Mouse (Mus musculus) ovary, postnatal 10 days (tissue): ENCODE results near the gene Oprd1.
A peak's percentile ranks its signal among the peaks of the same experiment; 100 is the strongest.

ENCODE experiments used
- DNase-seq: peaks from one replicate; pipeline ENCODE4 v3.0.0; 2022; ENCODE audit warnings: low spot score

Oprd1 gene

DNA sequence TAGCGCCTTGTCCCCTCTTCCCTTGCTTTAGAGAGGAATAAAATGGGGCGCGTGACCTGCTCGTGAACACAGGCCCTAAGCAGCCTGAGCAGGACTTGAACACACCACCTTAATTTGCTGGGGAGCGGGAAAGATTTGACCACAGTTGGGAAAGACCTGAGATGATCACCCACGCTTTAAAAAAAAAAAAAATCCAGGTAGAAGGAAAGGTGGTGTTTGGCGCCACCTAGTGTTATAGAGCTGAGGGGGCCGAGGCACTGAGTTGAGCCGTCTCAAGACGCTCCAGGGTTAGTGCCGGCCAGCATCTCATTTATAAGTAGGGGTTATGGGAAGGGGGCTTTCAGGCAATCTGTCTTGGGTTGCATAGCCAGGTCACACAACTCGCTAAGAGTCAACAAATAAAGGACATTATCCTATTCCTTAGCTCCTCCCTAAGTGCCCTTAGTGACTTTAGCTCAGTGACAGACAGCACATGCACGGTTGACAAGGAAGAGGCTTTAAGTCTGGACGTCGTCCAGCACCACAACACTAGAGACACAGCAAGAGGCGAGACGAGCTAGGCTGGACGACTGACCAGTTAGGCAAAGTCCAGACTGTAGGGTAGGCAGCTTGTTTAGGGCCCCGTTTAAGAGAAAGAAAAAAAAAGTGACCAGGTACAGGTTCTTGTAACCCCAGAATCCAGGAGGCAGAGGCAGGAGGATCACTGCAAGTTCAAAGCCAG is 64.6 kb downstream of the Oprd1 start:
- DNase-seq: peak; percentile 41

GRCm38 (mm10) chr4:132078296-132078714 is 66.0 kb downstream of the Oprd1 start:
- no peak for DNase-seq

GRCm38 (mm10) chr4:132077445-132077844 is 66.8 kb downstream of the Oprd1 start:
- no peak for DNase-seq

DNA sequence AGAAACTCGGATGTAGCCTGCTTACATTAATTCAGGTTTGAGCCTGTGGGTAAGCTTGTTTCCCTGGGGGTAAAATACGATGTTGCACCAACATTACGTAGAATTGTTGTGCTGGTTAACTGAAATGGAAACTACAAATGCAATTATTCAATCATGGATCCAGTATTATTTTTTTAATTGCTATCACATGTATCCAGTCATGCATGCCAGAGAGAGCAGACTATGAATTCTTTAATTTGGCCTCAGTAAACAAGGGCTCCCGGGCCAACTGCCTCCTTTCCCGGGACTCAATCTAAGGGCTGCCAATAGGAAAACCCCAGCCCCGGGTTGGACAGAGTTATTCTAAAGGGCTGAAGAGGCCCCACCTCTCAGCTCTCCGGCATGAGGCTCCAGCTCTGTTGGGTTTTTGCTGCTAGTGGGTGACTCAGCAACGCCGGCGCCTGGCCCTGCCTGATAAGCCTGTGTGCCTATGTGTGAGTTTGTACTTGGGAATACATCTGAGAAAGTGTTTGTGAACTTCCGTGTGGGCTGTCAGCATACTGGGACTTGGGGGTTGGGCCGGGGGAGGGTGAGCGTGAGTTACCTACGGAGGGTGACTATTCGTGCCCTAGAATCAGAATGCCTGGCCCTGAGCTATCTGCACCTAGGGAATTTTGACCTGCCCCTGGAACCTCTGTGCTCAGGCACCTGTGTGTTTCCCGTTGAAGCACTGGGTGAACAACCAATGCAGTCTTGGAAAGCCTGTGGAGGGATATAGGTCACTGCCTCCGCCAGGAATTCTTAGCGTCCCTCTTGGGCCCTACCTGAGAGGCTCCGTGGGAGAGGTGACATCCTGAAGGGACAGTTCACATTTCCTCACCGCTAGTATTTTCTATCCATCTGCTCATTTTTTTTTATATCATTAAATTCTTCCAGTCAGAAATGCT is 67.5 kb downstream of the Oprd1 start:
- no peak for DNase-seq

GRCm38 (mm10) chr4:132075796-132076195 is 68.5 kb downstream of the Oprd1 start:
- DNase-seq: no peak

DNA sequence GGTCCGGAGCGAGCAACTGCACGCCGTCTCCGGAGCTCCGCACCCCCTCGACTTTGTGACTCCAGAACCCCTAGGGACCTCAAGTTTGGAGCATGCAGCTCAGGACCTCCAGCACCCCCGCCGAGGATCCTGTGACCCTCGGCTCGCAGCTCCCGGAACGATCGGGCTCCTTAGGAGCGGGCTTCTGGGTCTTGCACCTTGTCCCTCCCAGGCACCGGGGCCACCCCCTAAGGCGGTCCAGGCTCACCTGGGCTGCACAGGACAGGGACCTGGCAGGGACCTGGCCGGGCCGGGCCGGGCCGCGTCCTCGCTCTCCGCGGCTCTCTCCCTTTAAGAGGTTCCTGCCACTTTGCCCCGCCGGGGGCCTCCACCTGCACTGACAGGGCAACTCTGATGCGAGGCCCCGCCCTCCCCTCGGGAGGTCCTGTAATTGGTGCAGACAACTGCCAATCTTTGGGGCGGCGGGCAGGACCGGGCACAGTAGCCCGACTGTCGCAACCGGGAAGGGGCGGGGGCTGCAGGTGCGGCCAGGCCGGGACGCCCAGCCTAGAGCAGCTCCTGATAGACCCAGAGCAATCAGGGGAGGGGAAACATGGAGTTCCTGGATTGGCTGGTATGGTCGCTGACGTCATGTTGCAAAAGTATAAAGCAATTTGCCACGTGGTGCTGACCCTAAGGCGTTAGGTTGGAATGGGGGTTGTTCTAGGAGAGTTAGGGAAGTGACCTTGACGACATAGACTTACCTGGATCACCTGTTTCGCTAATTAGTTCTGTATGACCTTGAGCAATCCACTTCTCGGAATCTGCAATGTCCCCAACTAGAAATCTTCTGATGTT is 69.1 kb downstream of the Oprd1 start, which contains the start of gene Epb41:
Gene Epb41 (minus strand): TSS at position 389 of the 837 bp plus-strand sequence.
- peak; percentile 99 for DNase-seq

DNA sequence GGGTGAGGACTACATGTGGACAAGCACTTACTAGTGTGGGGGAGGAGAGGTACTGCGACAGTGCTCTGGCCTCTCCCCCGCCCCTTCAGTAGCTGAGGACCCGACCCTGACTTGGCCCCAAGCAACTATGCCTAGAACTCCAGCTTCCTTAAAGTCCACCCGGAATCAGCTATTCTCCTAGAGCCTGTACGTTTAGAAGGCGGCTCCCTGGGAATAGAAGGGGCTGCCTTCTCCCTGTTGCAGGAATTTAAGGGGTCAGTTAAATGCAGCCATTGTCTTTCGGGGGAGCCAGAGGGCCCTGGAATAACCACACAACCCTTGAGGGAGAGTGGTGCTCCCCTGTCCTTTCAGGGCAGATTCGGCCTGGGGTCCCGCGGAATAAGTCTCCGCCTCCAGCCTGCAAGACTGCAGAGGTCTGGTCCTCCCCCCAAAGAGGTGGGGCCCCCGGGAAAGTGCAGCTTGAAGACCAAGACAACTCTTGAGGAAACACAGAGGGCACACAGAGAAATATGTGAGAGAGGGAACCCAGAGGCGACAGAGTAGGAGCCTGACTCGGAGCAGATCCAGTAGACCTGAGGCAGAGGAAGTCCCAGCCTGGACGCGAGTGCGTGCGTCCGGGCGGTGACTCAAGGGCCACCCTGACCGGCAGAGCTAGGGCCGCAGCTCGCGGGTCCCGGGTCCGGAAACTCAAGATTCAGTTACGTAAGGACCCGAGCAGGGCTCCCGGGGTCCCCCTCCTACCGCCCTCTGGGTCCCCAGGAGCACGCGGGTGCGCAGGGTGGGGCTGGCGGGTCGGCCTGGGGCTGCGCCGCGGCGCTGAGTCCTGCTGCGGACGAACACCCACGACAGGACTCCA is 70.0 kb downstream of the Oprd1 start, which contains the start of gene Gm10300:
Gene Gm10300 (plus strand): TSS at position 621 of the 856 bp plus-strand sequence.
- DNase-seq: peak; percentile 21

DNA sequence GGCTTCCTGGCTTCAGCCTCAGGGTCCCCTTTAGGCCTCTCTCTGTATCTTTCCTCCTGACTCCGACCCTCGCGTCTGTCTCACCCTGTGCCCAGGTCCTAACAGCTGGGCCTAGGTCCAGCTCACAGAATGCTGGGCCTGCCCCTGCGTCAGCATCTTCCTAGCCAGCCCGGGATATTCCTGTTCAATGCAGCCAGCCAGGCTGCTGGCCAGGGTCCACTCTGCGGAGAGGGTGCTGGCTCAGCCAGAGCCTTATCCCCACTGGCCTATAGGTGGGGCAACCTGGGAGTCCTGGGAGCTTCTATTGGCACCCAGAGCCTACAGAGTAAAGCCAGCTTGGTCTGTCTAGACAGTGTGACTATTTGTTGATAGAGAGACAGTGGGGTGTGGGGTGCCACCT is 71.3 kb downstream of the Oprd1 start:
- DNase-seq: no peak

DNA sequence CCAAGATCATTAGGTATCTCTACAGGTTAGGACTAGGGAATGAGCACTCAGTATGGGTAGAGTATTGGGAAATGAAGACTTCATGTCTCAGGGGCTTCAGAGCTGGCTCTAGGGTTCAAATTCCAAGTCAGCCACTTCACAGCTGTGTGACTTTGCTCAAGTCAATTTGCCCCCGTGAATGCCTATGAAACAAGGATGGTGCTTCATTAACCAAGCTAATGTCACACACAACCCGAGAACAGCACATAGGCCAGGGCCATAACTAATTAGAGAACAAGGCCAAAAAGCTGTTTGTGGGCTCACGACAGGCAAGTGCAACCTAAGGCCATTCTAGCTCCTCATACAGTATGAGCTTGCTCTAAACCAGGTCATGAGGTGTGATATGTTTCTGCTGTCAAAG is 72.1 kb downstream of the Oprd1 start:
- no peak for DNase-seq

- DNase-seq: no peak
Observed at GRCm38 (mm10) chr4:132071674-132072073, 72.6 kb downstream of the Oprd1 start.

GRCm38 (mm10) chr4:132067938-132068235 is 76.4 kb downstream of the Oprd1 start:
- DNase-seq: no peak

- no peak for DNase-seq
Observed at GRCm38 (mm10) chr4:132067112-132067937, 77.0 kb downstream of the Oprd1 start.

DNA sequence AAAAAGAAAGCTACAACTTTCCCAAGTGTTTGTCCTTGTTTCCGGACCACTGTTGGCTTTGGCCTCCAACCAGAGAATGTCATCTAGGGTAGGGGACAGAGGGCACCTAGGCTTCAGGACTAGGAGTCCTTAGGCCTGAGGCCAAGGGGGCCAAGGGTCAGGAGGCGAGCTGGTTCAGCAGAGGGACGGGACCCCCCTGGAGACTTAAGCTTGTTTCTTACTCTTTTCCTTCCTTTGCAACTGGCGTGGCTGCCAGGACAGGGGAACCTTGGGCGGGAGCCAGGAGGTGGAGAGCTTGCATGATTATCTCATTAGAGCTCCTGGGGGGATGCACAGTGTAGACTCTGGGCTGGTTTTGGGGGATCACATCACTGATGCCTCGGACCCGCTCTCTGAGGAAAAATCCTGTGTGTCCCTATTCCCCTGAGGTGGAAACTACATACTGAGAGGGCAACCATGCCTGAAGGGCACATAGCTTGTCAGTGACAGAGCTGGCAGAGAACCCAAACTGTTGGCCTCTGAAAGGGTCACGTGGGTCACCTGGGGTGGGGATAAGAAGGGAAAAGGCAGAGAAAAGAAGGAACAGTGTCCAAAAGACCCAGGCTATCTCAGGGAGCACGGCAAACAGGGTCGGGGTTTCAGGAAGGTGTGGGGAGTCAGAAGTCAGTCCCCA is 78.0 kb downstream of the Oprd1 start:
- DNase-seq: peak; percentile 21

DNA sequence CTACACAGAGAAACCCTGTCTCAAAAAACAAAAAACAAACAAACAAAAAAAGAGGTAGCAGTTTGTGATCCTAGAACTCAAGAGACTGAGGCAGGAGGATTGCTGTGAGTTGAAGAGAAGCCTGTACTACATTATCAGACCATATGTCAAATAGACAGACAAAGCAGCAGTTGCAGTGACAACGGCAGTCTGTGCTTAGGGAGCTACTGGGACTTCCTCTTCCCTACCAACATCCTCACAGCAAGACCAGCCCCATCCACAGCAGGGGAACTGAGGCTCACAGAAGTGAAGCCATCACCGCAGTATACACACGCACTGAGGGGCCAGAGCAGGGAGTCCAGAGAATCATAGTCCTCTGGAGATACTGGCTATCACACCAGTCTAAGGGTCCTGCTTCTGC is 78.7 kb downstream of the Oprd1 start:
- DNase-seq: no peak

GRCm38 (mm10) chr4:132064550-132064949 is 79.7 kb downstream of the Oprd1 start:
- no peak for DNase-seq

DNA sequence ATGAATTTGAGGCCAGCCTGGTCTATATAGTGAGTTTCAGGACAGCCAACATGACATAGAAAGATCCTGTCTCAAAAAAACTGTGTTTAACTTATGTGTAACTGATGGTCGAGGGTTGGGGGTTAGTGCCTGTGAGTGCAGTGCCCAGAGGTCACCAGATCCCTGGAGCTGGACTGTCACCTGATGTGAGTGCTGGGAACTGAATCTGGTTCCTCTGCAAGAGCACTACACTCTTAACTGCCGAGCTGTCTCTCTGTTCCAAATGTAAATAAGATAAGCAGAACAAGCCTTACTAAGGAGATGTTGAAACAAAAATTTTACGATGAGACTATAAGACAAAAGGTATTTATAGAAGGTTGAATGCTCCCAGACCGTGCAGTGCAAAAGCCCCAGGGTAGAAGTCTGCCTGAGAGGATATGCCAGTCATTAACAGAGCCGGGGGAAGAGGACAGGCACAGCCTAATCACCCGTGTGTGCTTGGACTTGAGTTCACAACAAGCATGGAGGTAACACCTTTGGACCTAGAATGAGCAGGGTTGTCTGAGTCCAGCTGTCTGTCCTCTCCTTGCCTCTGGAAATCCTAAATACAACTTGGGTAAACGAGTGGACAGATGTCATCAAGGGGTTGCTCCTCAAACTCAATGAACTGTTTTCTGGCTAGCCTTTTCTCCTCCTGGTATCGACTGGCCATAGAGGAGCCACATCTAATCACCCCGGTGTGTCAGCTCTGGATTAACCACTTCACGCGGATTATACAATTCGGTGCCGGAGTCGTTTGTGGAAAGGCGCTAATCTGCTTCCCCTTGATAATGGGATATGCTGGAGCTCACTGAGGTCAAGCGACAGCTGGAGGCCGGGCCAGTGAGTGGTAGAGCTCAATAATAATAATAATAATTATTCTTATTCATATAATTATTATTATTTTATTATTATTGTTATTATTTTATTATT is 81.1 kb downstream of the Oprd1 start:
- DNase-seq: no peak

- DNase-seq: no peak
Observed at GRCm38 (mm10) chr4:132062289-132062688, 82.0 kb downstream of the Oprd1 start.
